Mouse (Mus musculus): ENCODE measurements around the gene Mxi1.

DNA sequence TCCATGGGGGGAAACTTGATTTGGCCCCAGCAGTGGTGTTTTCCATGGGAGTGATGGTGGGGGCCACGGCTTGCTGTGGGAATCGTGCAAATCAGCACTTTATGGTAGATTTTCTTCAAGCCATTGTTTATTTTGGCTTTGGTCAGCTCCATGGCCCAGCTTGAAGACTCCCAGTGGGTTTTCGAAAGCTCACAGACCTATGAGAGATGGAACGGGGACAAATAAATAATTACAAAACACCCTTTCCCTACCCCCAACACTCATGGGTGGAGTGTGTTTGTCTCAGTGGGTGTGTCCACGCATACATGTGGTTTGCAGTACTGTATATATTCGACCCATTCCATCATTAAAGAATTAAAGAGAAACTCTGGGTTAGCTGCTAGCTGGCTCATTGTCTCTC lies 3.1 kb upstream of the Mxi1 start:
- TF ChIP-seq CTCF (IDR thresholded peaks at IDR 0.05; ENCODE audit: insufficient read depth, low read length) (no peak), POLR2A (IDR thresholded peaks at IDR 0.05; ENCODE audit: borderline replicate concordance, extremely low read depth, low read depth, low read length) (no peak)

Data from lung, adult 2 months (tissue).